Mouse (Mus musculus) natural killer cell, adult 2 months (primary cell): ENCODE measurements around the gene Tppp3.

Source experiments
- DNase-seq, 2 experiments: peaks; one replicate each; pipeline ENCODE4 v3.0.0; 2022; ENCODE audit warnings: low spot score in 2 of 2

The Tppp3 gene

GRCm38 (mm10) chr8:105484392-105484791 is 13.1 kb upstream of the Tppp3 start:
- DNase-seq = peak in 1 of 2 experiments; percentile 17

GRCm38 (mm10) chr8:105484030-105484368 is 12.7 kb upstream of the Tppp3 start:
- no peak for DNase-seq

- no peak for DNase-seq
These were observed 12.1 kb upstream of the Tppp3 start for GRCm38 (mm10) chr8:105483212-105484029.

GRCm38 (mm10) chr8:105482123-105482522 is 10.8 kb upstream of the Tppp3 start:
- no peak for DNase-seq

- DNase-seq = peak in 1 of 2 experiments; percentile 31
These were observed 10.1 kb upstream of the Tppp3 start for GRCm38 (mm10) chr8:105481453-105481852.

GRCm38 (mm10) chr8:105481013-105481412 is 9.7 kb upstream of the Tppp3 start:
- no peak for DNase-seq

- no peak for DNase-seq
These were observed 6.5 kb upstream of the Tppp3 start for GRCm38 (mm10) chr8:105477792-105478191.

GRCm38 (mm10) chr8:105476628-105477413 is 5.5 kb upstream of the Tppp3 start:
- peak in 1 of 2 experiments; percentile 9 for DNase-seq

- no peak for DNase-seq
These were observed 4.8 kb upstream of the Tppp3 start for GRCm38 (mm10) chr8:105476161-105476560.

- no peak for DNase-seq
These were observed 4.4 kb upstream of the Tppp3 start for GRCm38 (mm10) chr8:105475742-105476141.

GRCm38 (mm10) chr8:105475254-105475653 is 3.9 kb upstream of the Tppp3 start:
- no peak for DNase-seq

- no peak for DNase-seq
These were observed 3.4 kb upstream of the Tppp3 start for GRCm38 (mm10) chr8:105474680-105475079.

- no peak for DNase-seq
These were observed 2.7 kb upstream of the Tppp3 start for GRCm38 (mm10) chr8:105473816-105474606.

- DNase-seq = no peak
These were observed 1.7 kb upstream of the Tppp3 start for GRCm38 (mm10) chr8:105472983-105473382.

GRCm38 (mm10) chr8:105472414-105472932 is 1.1 kb upstream of the Tppp3 start:
- DNase-seq = no peak

- no peak for DNase-seq
These were observed 529 bp downstream of the Tppp3 start for GRCm38 (mm10) chr8:105470681-105471313.

GRCm38 (mm10) chr8:105470262-105470661 is 1.1 kb downstream of the Tppp3 start:
- no peak for DNase-seq

- no peak for DNase-seq
These were observed 1.5 kb downstream of the Tppp3 start for GRCm38 (mm10) chr8:105469816-105470215.

GRCm38 (mm10) chr8:105469041-105469695 is 2.2 kb downstream of the Tppp3 start:
- DNase-seq = no peak

GRCm38 (mm10) chr8:105468002-105468720 is 3.2 kb downstream of the Tppp3 start:
- DNase-seq = no peak
